Mouse (Mus musculus): ENCODE data around the gene Wnt10b.

Gene Wnt10b

GRCm38 (mm10) chr15:98796803-98797595, 19.0 kb upstream of the Wnt10b start:
- no peak for DNase-seq (ENCODE audit: low read depth)

- no peak for DNase-seq (ENCODE audit: low read depth)
These were observed 15.3 kb upstream of the Wnt10b start for GRCm38 (mm10) chr15:98793141-98793698.

DNA sequence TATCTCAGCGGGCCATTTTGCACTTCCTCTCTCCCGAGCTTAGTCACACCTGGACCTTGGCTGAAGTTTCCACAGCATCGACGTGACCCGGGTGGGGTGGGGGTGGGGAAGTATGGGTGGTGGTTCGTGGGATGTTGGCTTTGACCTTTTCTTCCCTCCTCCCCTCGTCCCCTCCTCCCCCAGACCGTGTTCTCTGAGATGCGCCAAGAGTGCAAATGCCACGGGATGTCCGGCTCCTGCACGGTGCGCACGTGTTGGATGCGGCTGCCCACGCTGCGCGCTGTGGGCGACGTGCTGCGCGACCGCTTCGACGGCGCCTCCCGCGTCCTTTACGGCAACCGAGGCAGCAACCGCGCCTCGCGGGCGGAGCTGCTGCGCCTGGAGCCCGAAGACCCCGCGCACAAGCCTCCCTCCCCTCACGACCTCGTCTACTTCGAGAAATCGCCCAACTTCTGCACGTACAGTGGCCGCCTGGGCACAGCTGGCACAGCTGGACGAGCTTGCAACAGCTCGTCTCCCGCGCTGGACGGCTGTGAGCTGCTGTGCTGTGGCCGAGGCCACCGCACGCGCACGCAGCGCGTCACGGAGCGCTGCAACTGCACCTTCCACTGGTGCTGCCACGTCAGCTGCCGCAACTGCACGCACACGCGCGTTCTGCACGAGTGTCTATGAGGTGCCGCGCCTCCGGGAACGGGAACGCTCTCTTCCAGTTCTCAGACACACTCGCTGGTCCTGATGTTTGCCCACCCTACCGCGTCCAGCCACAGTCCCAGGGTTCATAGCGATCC, 14.5 kb upstream of the Wnt10b start:
- no peak for DNase-seq (ENCODE audit: low read depth)

DNA sequence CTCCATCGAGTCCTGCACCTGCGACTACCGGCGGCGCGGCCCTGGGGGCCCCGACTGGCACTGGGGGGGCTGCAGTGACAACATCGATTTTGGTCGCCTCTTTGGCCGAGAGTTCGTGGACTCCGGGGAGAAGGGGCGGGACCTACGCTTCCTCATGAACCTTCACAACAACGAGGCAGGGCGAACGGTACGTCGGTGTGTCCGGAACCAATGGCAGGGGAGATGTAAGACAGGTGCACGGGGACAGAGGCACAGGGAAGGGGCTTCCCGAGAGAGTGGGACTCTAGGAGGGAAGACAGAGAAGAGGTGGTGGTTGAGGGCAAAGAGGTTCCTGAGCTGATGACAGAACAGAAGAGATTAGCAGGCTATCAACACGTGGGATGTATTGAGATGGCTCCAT, 13.8 kb upstream of the Wnt10b start:
- DNase-seq (ENCODE audit: low read depth), result no peak

GRCm38 (mm10) chr15:98791221-98791620, 13.3 kb upstream of the Wnt10b start:
- no peak for DNase-seq (ENCODE audit: low read depth)

- no peak for DNase-seq (ENCODE audit: low read depth)
These were observed 12.8 kb upstream of the Wnt10b start for GRCm38 (mm10) chr15:98790761-98791160.

DNA sequence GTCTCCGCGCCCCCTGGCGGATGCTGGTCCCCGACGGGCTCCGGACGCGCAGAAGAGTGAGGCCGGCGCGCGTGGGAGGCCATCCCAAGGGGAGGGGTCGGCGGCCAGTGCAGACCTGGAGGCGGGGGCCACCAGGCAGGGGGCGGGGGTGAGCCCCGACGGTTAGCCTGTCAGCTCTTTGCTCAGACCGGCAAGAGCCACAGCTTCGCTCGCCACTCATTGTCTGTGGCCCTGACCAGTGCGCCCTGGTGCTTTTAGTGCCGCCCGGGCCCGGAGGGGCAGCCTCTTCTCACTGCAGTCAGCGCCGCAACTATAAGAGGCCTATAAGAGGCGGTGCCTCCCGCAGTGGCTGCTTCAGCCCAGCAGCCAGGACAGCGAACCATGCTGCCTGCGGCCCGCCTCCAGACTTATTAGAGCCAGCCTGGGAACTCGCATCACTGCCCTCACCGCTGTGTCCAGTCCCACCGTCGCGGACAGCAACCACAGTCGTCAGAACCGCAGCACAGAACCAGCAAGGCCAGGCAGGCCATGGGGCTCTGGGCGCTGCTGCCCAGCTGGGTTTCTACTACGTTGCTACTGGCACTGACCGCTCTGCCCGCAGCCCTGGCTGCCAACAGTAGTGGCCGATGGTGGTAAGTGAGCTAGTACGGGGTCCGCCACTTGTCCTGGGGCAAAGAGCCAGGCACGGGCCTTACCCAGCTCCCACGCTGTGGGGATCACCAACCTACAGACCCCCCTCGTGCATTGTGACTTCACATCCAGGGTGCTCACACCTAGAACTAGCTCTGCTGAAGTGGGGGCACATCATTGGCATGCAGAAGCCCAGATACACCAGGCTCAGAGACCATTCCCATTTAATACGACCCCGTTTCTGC, 11.9 kb upstream of the Wnt10b start, which contains the start of gene Wnt1:
Gene Wnt1, plus strand, starts transcription at position 197 of the 875 bp plus-strand sequence.
- no peak for DNase-seq (ENCODE audit: low read depth)

DNA sequence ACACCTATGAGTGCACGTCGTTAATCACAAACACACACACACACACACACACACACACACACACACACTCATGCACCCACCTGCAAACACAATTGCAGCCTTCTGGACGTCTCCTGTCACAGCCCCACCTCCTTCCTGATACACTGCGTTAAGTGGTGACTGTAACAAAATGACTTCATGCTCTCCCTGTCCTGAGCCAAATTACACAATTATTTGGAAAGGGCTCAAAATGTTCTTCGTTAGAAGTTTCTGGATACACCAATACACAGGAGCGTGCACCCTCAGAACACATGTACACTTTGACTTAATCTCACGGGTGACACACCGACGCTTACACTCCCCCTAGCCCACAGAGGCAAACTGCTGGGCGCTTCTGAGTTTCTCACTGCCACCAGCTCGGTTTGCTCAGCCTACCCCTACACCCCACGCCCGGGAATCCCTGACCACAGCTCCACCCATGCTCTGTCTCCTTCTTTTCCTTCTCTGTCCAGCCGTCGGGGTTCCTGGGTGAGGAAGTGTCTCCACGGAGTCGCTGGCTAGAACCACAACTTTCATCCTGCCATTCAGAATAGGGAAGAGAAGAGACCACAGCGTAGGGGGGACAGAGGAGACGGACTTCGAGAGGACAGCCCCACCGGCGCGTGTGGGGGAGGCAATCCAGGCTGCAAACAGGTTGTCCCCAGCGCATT, 11.2 kb upstream of the Wnt10b start:
- no peak for DNase-seq (ENCODE audit: low read depth)

GRCm38 (mm10) chr15:98787930-98788329, 10.0 kb upstream of the Wnt10b start:
- DNase-seq (ENCODE audit: low read depth), result no peak

- DNase-seq (ENCODE audit: low read depth), result no peak
These were observed 7.8 kb upstream of the Wnt10b start for GRCm38 (mm10) chr15:98785744-98786143.

DNA sequence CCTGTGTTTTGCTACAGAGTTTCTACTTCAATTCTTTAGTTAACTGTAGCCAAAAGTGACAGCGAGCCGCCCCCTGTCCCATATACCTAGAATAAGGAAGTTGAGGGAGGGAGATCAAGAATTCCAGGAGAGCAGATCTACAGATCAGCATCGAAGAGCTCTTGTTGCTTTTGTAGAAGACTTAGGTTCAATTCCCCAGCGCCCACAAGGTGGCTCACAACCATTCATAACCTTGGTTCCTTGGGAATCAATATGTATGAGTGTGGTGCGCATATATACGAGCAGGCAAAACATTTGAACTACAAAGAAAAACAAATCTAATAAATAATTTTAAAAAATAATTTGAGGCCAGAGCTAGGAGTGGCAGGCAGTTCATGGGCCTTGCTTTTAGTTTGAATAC, 3.2 kb upstream of the Wnt10b start:
- DNase-seq (ENCODE audit: low read depth), result no peak

DNA sequence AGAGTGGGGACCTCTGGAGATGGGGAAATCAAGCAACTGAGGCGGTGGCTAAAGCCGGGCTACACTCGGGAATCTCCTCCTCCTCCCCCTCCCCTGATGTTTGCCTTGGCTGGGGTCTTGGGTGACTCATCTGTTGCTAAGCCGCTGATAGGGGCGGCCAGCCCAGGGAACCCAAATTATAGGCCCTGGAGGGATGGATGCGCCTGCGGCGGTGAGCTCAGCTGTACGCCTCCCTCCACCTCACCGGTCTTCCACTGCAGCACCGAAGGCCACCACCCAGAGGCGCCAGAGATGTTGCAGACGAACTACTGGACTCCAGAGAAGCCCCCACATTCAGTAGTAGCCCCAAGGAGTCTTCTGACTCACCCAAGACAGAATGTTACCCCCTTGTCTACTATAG, 2.6 kb upstream of the Wnt10b start:
- no peak for DNase-seq (ENCODE audit: low read depth)

DNA sequence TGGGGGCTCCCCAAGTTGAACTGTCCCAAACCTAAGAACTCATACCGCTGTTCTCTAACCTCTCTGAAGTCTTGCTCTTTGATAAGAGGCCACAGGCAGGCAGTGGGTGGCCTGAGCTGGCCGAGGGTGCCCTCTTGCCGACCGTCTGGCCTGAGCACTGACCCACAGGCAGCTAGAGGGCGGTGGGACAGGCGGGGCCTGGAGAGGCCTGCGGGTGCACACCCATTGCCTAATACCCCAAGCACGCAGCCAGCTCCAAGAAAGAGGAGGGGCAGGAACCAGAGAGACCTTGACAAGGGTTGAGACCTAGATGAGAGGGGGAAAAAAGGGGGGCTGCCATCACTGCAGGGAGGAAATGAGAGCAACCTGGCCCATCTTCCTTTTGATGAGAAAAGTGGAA, 2.1 kb upstream of the Wnt10b start:
- DNase-seq (ENCODE audit: low read depth), result no peak

GRCm38 (mm10) chr15:98778806-98779205, 856 bp upstream of the Wnt10b start:
- no peak for DNase-seq (ENCODE audit: low read depth)

GRCm38 (mm10) chr15:98778191-98778770, 331 bp upstream of the Wnt10b start:
- no peak for DNase-seq (ENCODE audit: low read depth)

DNA sequence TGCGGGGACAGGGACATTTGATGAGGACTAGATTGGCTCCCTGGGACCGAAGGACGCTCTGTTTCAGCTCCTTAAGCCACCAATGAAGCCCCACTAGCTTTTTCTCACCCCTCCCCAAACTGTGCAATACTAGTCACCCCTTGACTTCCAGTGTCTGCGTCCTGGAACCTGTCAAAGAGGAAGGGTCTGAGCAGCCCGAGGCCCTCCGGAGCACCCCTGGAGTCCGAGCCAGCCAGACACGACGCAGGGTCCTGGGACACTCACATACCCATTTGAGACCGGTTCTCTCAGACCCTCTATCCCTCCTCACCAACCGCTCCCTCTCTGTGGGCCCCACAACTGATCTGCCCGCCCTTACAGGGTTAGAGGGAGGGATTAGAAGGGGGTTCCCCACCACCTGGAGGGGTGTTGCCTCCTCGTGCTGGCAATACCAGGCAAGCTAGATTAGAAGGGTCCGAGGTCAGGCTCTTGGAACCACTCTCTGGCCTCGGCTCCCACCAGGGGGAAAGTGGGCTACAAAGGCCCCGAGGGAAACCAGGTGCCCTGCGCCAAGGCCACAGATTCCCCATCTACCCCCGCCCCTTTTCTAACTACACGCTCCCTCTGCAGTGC, 839 bp downstream of the Wnt10b start:
- no peak for DNase-seq (ENCODE audit: low read depth)

DNA sequence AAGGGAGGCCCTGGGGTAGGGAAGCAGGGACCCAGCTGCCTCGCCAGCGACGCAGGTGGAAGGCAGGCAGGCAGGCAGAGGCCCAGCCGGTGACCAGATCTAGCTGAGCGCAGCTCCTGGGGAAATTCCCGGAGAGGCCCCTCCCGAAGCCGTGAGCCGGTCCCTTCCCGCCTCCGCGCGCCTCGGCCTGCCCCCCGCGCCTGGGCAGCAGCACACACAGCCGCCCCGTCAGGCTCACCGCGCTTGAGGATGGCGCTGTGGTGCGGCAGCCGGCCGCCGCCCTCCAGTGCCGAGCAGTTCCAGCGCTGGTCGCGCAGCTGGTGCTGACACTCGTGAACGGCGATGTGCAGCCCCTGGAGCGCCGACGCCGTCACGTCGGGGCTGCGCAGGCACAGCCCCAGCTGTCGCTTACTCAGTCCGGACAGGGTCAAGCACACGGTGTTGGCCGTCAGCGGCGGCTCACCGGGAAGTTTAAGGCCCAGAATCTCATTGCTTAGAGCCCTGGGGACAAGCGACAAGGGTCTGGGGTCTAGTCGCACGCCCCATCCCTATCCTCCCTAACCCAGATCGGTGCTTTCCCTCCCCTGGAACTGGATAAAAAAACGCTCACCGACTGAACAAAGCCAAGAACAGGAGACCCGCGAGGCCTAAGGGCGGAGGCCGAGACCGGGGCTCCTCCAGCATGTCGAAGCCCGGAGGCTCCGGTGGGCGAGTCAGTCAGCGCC, 1.5 kb downstream of the Wnt10b start:
- no peak for DNase-seq (ENCODE audit: low read depth)

DNA sequence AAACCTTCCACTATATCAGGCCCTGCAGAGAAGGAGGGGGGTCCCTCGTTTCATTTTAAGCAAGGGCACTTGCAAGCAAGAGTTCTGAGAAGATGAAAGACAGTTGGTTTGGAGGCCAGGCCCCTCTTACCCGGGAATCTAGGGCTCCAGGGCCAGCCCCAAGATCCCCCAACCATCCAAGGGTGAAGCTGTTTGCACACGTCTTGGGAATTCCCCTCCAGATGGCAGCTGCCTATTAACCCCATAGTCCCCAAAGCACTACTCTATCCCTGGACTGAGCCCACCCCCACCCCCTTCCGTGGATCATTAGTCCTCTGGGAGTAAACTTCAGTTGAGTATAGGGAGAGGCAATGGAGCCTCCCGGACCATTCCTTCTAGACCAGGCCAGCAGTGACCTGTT, 2.4 kb downstream of the Wnt10b start:
- no peak for DNase-seq (ENCODE audit: low read depth)

- DNase-seq (ENCODE audit: low read depth), result no peak
These were observed 3.9 kb downstream of the Wnt10b start for GRCm38 (mm10) chr15:98774096-98774495.
